ENCODE assay signal across 35 mouse cellular contexts in the genomic region with DNA sequence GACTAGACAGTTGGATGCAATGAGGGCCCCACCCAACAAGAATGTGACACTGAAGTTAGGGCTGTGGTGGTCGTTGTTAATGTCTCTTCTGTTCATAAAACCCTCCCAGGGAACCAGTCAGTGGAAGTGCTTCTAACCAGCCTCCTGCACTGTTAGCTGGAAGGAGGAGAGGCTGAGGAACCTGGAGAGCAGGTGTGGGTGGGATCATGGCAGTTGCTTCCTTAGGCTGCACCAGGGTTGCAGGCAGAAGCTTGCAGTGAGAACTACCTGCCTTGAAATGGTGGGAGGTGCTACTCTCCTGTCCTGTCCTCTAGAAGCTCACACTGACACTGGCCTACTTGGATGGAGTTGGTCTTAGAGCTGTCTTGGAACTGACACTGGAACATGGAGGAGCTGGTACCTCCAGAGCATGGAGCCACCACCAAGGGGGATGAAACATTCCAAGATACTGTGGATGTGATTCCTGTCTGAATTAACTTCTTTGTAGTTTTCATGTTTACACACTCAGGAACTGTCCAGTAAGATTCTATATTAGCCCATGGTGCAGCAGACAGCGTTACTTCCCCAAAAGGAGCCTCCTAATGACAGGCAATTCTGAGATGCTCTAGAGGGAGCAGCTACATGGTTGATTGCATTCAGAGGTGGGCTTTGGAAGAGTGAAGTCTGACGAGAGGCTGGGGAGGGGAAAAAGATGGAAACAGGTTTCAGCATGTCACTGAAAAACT. TPM values are rescaled to one million over a fixed set of nuclear protein-coding genes. Genes with fewer than 3 reads are reported as not detected.
DNase-seq lines count a peak whose midpoint lies in the region; ATAC-seq and TF ChIP-seq lines count a peak whose summit lies in the region.
"Had no signal": no experiment of that assay in that cellular context is flagged by ENCODE, and none has a peak within 500 bp of the region (broad histone marks: within the 10 kb centered on the region; RNA-seq: fewer than 3 reads in every experiment).

No protein-coding gene starts in this region.

- no peaks in the 10 kb centered on the region for H3K9me3 ChIP-seq in limb, embryonic 12.5 days
- H3K9me3 ChIP-seq in limb, embryonic 10.5 days (replicated peaks): no peaks in the 10 kb centered on the region
- no peaks in the 10 kb centered on the region for H3K9me3 ChIP-seq in MEL (replicated peaks; ENCODE audit: insufficient read depth, low read length)
- no peaks in the 10 kb centered on the region for H3K9me3 ChIP-seq in liver, embryonic 16.5 days (replicated peaks; ENCODE audit: control insufficient read depth, low read length)
- H3K9me3 ChIP-seq: embryonic facial prominence, embryonic 15.5 days; forebrain, embryonic 13.5 days; hindbrain, embryonic 13.5 days; neural tube, embryonic 15.5 days had no signal

- TF ChIP-seq RAD21 in MEL (IDR thresholded peaks at IDR 0.05; ENCODE audit: low read depth, low read length): no peak

- TF ChIP-seq POLR2A in MEL (IDR thresholded peaks at IDR 0.05; ENCODE audit: control insufficient read depth in 1 of 2, insufficient read depth in 1 of 2, low read depth in 1 of 2, low read length in 2 of 2, poor library complexity in 1 of 2): no peak

- peaks cover 32% of the 10 kb centered on the region for H3K4me1 ChIP-seq in limb, embryonic 12.5 days (replicated peaks)
- peaks cover 24% of the 10 kb centered on the region for H3K4me1 ChIP-seq in limb, embryonic 10.5 days
- H3K4me1 ChIP-seq in MEL (ENCODE audit: control insufficient read depth in 1 of 2, insufficient read depth in 2 of 2, low read length in 2 of 2): peaks cover 16 to 54% of the 10 kb centered on the region in 2 experiments
- H3K4me1 ChIP-seq in liver, embryonic 16.5 days (ENCODE audit: control insufficient read depth, low read depth, low read length): peaks cover 61% of the 10 kb centered on the region

- H3K4me3 ChIP-seq in limb, embryonic 12.5 days (replicated peaks): no peak overlapping the region
- H3K4me3 ChIP-seq in limb, embryonic 10.5 days: no peak overlapping the region
- H3K4me3 ChIP-seq in MEL (ENCODE audit: control insufficient read depth in 1 of 2, insufficient read depth in 1 of 2, low read depth in 2 of 2, low read length in 2 of 2): no peak overlapping the region
- no peak overlapping the region for H3K4me3 ChIP-seq in liver, embryonic 16.5 days (ENCODE audit: low read depth, low read length)
- H3K4me3 ChIP-seq: embryonic facial prominence, embryonic 15.5 days; forebrain, embryonic 13.5 days; hindbrain, embryonic 13.5 days; neural tube, embryonic 15.5 days had no signal

- no peak for ATAC-seq in limb, embryonic 12.5 days (ENCODE audit: insufficient number of reproducible peaks, insufficient read depth, low FRiP score, low TSS enrichment, low read depth)
- ATAC-seq in liver, embryonic 16.5 days (ENCODE audit: low read depth): no peak
- ATAC-seq: CD4-positive, CD25-positive, alpha-beta regulatory T cell, adult 4 months; forebrain, embryonic 13.5 days; intestine, embryonic 16.5 days; lung, postnatal 0 days had no signal

- 0 out of 2 replicates have a peak overlapping the region, but pooled peaks have one; percentile 50 for H3K27ac ChIP-seq in limb, embryonic 12.5 days
- no peak overlapping the region for H3K27ac ChIP-seq in limb, embryonic 10.5 days
- H3K27ac ChIP-seq in MEL (ENCODE audit: control insufficient read depth, low read depth, low read length): peak overlapping the region; percentile 98
- 0 out of 2 replicates have a peak overlapping the region, but pooled peaks have one; percentile 8 for H3K27ac ChIP-seq in liver, embryonic 16.5 days (ENCODE audit: low read length)
- H3K27ac ChIP-seq: embryonic facial prominence, embryonic 15.5 days; forebrain, embryonic 13.5 days; hindbrain, embryonic 13.5 days; neural tube, embryonic 15.5 days had no signal

- no peak; a peak in 1 of 4 replicates for TF ChIP-seq EP300 in MEL (IDR thresholded peaks at IDR 0.05; ENCODE audit: low read depth in 1 of 2, low read length in 2 of 2)

- no peaks in the 10 kb centered on the region for H3K27me3 ChIP-seq in limb, embryonic 12.5 days
- H3K27me3 ChIP-seq in limb, embryonic 10.5 days (ENCODE audit: low read depth, poor library complexity, severe bottlenecking): no peaks in the 10 kb centered on the region
- no peaks in the 10 kb centered on the region for H3K27me3 ChIP-seq in MEL (ENCODE audit: control insufficient read depth in 1 of 2, insufficient read depth in 2 of 2, low read length in 2 of 2)
- no peaks in the 10 kb centered on the region for H3K27me3 ChIP-seq in liver, embryonic 16.5 days (ENCODE audit: control insufficient read depth, insufficient read depth, low read depth, low read length)
- H3K27me3 ChIP-seq: embryonic facial prominence, embryonic 15.5 days; forebrain, embryonic 13.5 days; hindbrain, embryonic 13.5 days; neural tube, embryonic 15.5 days had no signal

- WGBS in limb, embryonic 12.5 days: 61% methylated on average over 3 of the region's 3 CpGs
- WGBS in limb, embryonic 10.5 days: 78% methylated on average over 3 of the region's 3 CpGs
- WGBS in liver, embryonic 16.5 days (ENCODE audit: insufficient replicate concordance): 48% methylated on average over 3 of the region's 3 CpGs

- no peak for TF ChIP-seq CTCF in MEL (IDR thresholded peaks at IDR 0.05 in 2 of 3, conservative IDR thresholded peaks at IDR 0.05 in 1 of 3; ENCODE audit: control insufficient read depth in 1 of 3, insufficient read depth in 1 of 3, low read depth in 2 of 3, low read length in 3 of 3, poor library complexity in 1 of 3, severe bottlenecking in 1 of 3)

- H3K36me3 ChIP-seq in limb, embryonic 12.5 days: peaks cover 39% of the 10 kb centered on the region
- peaks cover 48% of the 10 kb centered on the region for H3K36me3 ChIP-seq in limb, embryonic 10.5 days
- H3K36me3 ChIP-seq in MEL (ENCODE audit: control insufficient read depth in 1 of 2, insufficient read depth in 2 of 2, low read length in 2 of 2): peaks cover 0 to 67% of the 10 kb centered on the region in 2 experiments; a peak in 2 of 4 replicates
- peaks cover 5% of the 10 kb centered on the region for H3K36me3 ChIP-seq in liver, embryonic 16.5 days (ENCODE audit: control insufficient read depth, insufficient read depth)
- H3K36me3 ChIP-seq: neural tube, embryonic 15.5 days had no signal

- DNase-seq in limb, embryonic 10.5 days (ENCODE audit: low spot score): no peak
- DNase-seq in A20 (ENCODE audit: low read depth, low spot score): peak; percentile 31
- DNase-seq in MEL (ENCODE audit: low read depth, low spot score): peak; percentile 63
- no peak for DNase-seq in urinary bladder, postnatal 4 days (ENCODE audit: low spot score in 2 of 2)
- no peak for DNase-seq in cerebellum, adult 9-10 months
- DNase-seq: adrenal gland, adult 8-10 months; cerebellum, adult 8-10 months; cerebellum, postnatal 36 days; gastrocnemius, postnatal 25 days; heart, adult 11 months; heart, postnatal 4 days; kidney, adult 9 months; kidney, postnatal 10 days; layer of hippocampus, adult 9-11 months; lung, adult 18-20 months; lung, postnatal 4 days; midbrain, embryonic 14.5 days; retina, postnatal 1 day; right cerebral cortex, postnatal 14 days; thymus, postnatal 14 days had no signal

- no peak overlapping the region for H3K9ac ChIP-seq in limb, embryonic 12.5 days (replicated peaks)
- H3K9ac ChIP-seq in MEL (ENCODE audit: control insufficient read depth, low read depth, low read length, poor library complexity, severe bottlenecking): no peak overlapping the region
- no peak overlapping the region for H3K9ac ChIP-seq in liver, embryonic 16.5 days (ENCODE audit: low read depth, low read length)
- H3K9ac ChIP-seq: embryonic facial prominence, embryonic 15.5 days; forebrain, embryonic 13.5 days; hindbrain, embryonic 13.5 days; neural tube, embryonic 15.5 days had no signal

- H3K4me2 ChIP-seq in limb, embryonic 12.5 days: no peak overlapping the region
- H3K4me2 ChIP-seq in liver, embryonic 16.5 days (ENCODE audit: low read depth, low read length): no peak overlapping the region
- H3K4me2 ChIP-seq: embryonic facial prominence, embryonic 15.5 days; forebrain, embryonic 13.5 days; heart, embryonic 11.5 days; hindbrain, embryonic 13.5 days; neural tube, embryonic 15.5 days had no signal

- H3K79me2 ChIP-seq in MEL (ENCODE audit: control insufficient read depth, insufficient read depth, low read length, poor library complexity): peaks cover 36% of the 10 kb centered on the region

TF ChIP-seq in MEL, 35 proteins besides CTCF, POLR2A, EP300 and RAD21:
- TF ChIP-seq SIN3A (IDR thresholded peaks at IDR 0.05; ENCODE audit: low read length): peak; percentile 54
- 0 out of 2 replicates have a peak, but pooled peaks have one; percentile 42 for TF ChIP-seq MXI1 (IDR thresholded peaks at IDR 0.05; ENCODE audit: low read depth, low read length)
- TF ChIP-seq USF1 (IDR thresholded peaks at IDR 0.05; ENCODE audit: low read depth, low read length): no peak

RNA-seq across cellular contexts. Expression of gene Banp, which starts 4.4 kb away (rescaled TPM):
- 41.7 and 42.3 TPM in 2 replicates for polyA plus RNA-seq in limb, embryonic 12.5 days (2016; fragmentation: Nextera tagmentation; extraction: Ambion mirVana)
- polyA plus RNA-seq in limb, embryonic 10.5 days (2016; fragmentation: Nextera tagmentation; extraction: Ambion mirVana): 55.4 and 60.0 TPM in 2 replicates
- 19.2 and 20.8 TPM in 2 replicates for total RNA-seq in MEL (2012; rRNA removed)
- 10 to 100 TPM in 1 of 2 experiments, not detected in 1; 28.4 TPM for polyA plus RNA-seq in MEL (2012; ENCODE audit: insufficient read depth in 1 of 2, insufficient read length in 2 of 2, low read depth in 1 of 2, low replicate concordance in 2 of 2, missing spikeins in 1 of 2)
- 17.1 and 20.2 TPM in 2 replicates for polyA plus RNA-seq in liver, embryonic 16.5 days (2015; fragmentation: Nextera tagmentation; extraction: Ambion mirVana)

RNA-seq across cellular contexts. Expression of gene Car5a, which starts 9.3 kb away (rescaled TPM):
- 0.18 and 0.51 TPM in 2 replicates for polyA plus RNA-seq in limb, embryonic 12.5 days (2016; fragmentation: Nextera tagmentation; extraction: Ambion mirVana)
- polyA plus RNA-seq in limb, embryonic 10.5 days (2016; fragmentation: Nextera tagmentation; extraction: Ambion mirVana): 0.20 TPM in 1 of 2 replicates, not detected in the other
- not detected in 2 replicates for total RNA-seq in MEL (2012; rRNA removed)
- polyA plus RNA-seq in MEL (2012; ENCODE audit: insufficient read depth in 1 of 2, insufficient read length in 2 of 2, low read depth in 1 of 2, low replicate concordance in 2 of 2, missing spikeins in 1 of 2): under 1 TPM in 1 of 2 experiments, not detected in 1; 0.08 TPM
- polyA plus RNA-seq in liver, embryonic 16.5 days (2015; fragmentation: Nextera tagmentation; extraction: Ambion mirVana): 5.6 and 8.4 TPM in 2 replicates
- total RNA-seq: adrenal gland, adult 8-10 months; gastrocnemius, postnatal 25 days; heart, postnatal 4 days; left cerebral cortex, postnatal 10 days; monocyte, adult 5-6 weeks had no signal
- polyA plus RNA-seq: CD4-positive, CD25-positive, alpha-beta regulatory T cell, adult 4 months; forebrain, embryonic 13.5 days; heart, embryonic 11.5 days; heart, embryonic 16.5 days; limb, embryonic 11.5 days; midbrain, embryonic 14.5 days; stomach, embryonic 14.5 days had no signal

RNA-seq across cellular contexts. Expression of gene Slc7a5, which starts 46.5 kb away (rescaled TPM):
- 13.4 and 18.2 TPM in 2 replicates for polyA plus RNA-seq in limb, embryonic 12.5 days (2016; fragmentation: Nextera tagmentation; extraction: Ambion mirVana)
- polyA plus RNA-seq in limb, embryonic 10.5 days (2016; fragmentation: Nextera tagmentation; extraction: Ambion mirVana): 16.8 and 19.3 TPM in 2 replicates
- total RNA-seq in MEL (2012; rRNA removed): 108 and 164 TPM in 2 replicates
- 100 to 1,000 TPM in 1 of 2 experiments, 10 to 100 TPM in 1; 55.0 to 263 TPM for polyA plus RNA-seq in MEL (2012; ENCODE audit: insufficient read depth in 1 of 2, insufficient read length in 2 of 2, low read depth in 1 of 2, low replicate concordance in 2 of 2, missing spikeins in 1 of 2)
- 32.9 and 36.9 TPM in 2 replicates for polyA plus RNA-seq in liver, embryonic 16.5 days (2015; fragmentation: Nextera tagmentation; extraction: Ambion mirVana)

Comparison
In these comparisons a context has a peak if more than half of its experiments do, and no peak if none do; other contexts are left out.
1. DNase-seq: peak in A20 (single experiment) and MEL (single experiment); none in limb, embryonic 10.5 days (single experiment), urinary bladder, postnatal 4 days (0 of 2) and cerebellum, adult 9-10 months (single experiment).